Mouse (Mus musculus) left cerebral cortex, adult 8-10 months (tissue): Measurements from ENCODE around the gene Gas8. TPM values are rescaled to one million over a fixed set of nuclear protein-coding genes. Genes with fewer than 3 reads are reported as not detected.
"Not testable (repeated sequence)": the region's sequence is repeated elsewhere in the genome, so short reads cannot be mapped to it uniquely, and the experiment has no call there.

Experiments used
- DNase-seq, 2 experiments: peaks; one replicate each; pipeline ENCODE4 v3.0.0; 2022; ENCODE audit warnings: low spot score in 2 of 2
- total RNA-seq, 4 experiments: library from RNA; stranded (reverse); gene quantifications; 2 replicates each; pipeline ENCODE4 v1.2.4; 2022

Gas8 gene
- 10 to 100 TPM; 20.3 to 31.0 (median 26.1) TPM for total RNA-seq

GRCm38 (mm10) chr8:123518667-123519066 is at the start of gene Gas8:
Gas8 (plus strand) TSS chr8:123518834.
- DNase-seq, result peak; percentile 73 to 90

GRCm38 (mm10) chr8:123472991-123473390 is 45.6 kb upstream of the Gas8 start:
- not testable (repeated sequence) for DNase-seq

- DNase-seq, result not testable (repeated sequence)
Observed at GRCm38 (mm10) chr8:123474549-123474948, 44.1 kb upstream of the Gas8 start.

- no peak for DNase-seq
Observed at GRCm38 (mm10) chr8:123476911-123477736, 41.5 kb upstream of the Gas8 start.

- DNase-seq, result peak; percentile 91 to 95
Observed at GRCm38 (mm10) chr8:123477737-123478258, 40.8 kb upstream of the Gas8 start, which contains the start of gene Afg3l1. Afg3l1 (plus strand) TSS chr8:123477903.

- DNase-seq, result peak in 1 of 2 experiments; percentile 14
Observed at GRCm38 (mm10) chr8:123478456-123479218, 40.0 kb upstream of the Gas8 start.

- DNase-seq, result no peak
Observed at GRCm38 (mm10) chr8:123482627-123483026, 36.0 kb upstream of the Gas8 start.

GRCm38 (mm10) chr8:123491280-123492075 is 27.2 kb upstream of the Gas8 start:
- no peak for DNase-seq

- DNase-seq, result no peak
Observed at GRCm38 (mm10) chr8:123492898-123493297, 25.7 kb upstream of the Gas8 start.

- no peak for DNase-seq
Observed at GRCm38 (mm10) chr8:123497699-123498098, 20.9 kb upstream of the Gas8 start.

GRCm38 (mm10) chr8:123498963-123499362 is 19.7 kb upstream of the Gas8 start:
- no peak for DNase-seq

GRCm38 (mm10) chr8:123499556-123499955 is 19.1 kb upstream of the Gas8 start:
- DNase-seq, result no peak

GRCm38 (mm10) chr8:123502192-123502591 is 16.4 kb upstream of the Gas8 start:
- DNase-seq, result no peak

- DNase-seq, result no peak
Observed at GRCm38 (mm10) chr8:123503801-123504467, 14.7 kb upstream of the Gas8 start.

GRCm38 (mm10) chr8:123504591-123505195 is 13.9 kb upstream of the Gas8 start:
- no peak for DNase-seq

- DNase-seq, result no peak
Observed at GRCm38 (mm10) chr8:123505267-123505666, 13.4 kb upstream of the Gas8 start.

GRCm38 (mm10) chr8:123505695-123506094 is 12.9 kb upstream of the Gas8 start:
- no peak for DNase-seq

GRCm38 (mm10) chr8:123507153-123507552 is 11.5 kb upstream of the Gas8 start:
- DNase-seq, result no peak

GRCm38 (mm10) chr8:123510819-123511218 is 7.8 kb upstream of the Gas8 start:
- DNase-seq, result no peak

GRCm38 (mm10) chr8:123514136-123514535 is 4.5 kb upstream of the Gas8 start:
- no peak for DNase-seq
